Mouse (Mus musculus): ENCODE measurements around the gene Hap1.

Hap1 gene

DNA sequence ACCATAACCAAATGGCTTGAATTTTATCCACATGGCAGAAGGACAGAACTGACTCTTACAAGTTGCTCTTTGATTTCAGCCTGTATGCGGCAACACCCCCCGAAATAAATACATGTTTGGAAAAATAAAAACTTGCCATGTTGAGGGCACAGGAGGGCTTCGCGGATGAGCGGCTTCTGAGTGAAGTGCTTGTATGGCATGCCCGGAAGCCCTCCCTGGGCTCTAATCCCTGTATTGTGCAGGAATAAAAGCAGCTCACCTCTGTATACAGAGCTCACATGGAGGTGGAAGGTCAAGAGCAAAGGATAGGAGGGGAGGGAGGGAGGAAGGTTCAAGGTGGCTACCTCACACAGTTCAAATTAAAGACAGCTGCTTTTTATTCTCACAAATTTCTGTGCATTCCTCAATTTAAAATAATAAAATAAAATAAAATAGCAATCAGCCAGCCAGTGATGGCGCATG is 36.0 kb upstream of the Hap1 start:
- in situ Hi-C loops (cut with MboI; ENCODE audit: low pct_unique_long_range_greater_than_20kb in 1 of 2, low sequenced_read_pairs in 2 of 2, unreplicated experiment in 1 of 2), result no loop called here

DNA sequence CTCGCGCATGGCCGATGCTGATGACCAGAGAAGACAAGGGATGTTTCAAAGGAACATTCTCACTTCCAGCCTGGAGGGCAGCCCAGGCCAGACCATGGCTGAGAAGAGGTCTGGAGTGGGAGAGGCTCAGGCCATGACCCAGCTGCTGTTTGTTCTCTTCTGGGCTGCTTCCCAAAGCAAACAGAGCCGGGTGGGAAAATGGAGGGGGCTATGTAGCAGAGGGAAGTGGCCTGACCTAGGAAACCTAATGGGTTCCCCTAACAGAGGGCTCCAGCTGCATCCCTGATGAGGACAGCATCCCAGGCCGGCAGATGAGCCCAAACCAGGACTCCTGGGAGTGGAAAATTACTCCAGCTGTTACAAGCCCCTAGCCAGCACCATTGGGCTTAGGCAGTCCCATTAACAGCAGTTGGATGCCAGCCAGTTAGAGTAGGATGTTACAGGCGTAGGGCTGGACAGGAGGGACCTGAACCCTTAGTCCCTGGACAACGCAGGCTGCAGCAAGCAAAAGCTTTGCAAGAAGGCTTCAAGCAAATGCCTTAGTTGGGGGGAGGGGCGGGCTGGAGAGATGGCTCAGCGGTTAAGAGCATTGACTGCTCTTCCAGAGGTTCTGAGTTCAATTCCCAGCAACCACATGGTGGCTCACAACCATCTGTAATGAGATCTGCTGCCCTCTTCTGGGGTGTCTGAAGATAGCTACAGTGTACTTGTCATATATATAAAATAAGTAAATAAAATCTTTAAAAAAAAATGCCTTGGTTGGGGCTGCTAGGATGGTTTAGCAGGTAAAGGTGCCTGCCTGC is 35.4 kb upstream of the Hap1 start:
- in situ Hi-C loops (cut with MboI; ENCODE audit: low pct_unique_long_range_greater_than_20kb in 1 of 2, low sequenced_read_pairs in 2 of 2, unreplicated experiment in 1 of 2), result no loop called here

DNA sequence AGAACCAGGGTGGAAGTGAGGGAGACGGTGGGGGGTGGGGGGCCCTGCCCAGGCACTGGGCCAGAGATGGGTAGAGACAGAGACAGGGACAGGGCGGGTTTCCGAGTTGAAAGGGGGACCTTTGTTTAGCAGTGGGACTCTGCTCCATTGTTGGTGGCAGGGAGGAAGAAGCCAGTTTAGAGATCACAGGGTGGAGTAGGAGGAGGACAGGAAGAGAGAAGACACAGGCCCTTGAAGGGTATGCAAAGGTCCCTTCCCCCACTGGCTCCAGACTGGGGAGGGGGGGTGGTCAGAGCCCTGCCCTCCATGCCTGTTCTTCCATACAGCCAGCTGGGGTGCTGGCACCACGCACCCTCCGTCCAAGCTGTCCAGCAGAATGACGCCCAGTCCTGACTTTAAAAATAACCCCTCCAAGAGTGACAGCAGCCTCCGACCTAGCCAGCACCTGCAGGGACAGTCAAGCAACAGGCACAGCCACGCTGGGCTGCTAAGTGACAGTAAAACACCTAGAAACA is 34.1 kb upstream of the Hap1 start:
- in situ Hi-C loops (cut with MboI; ENCODE audit: low pct_unique_long_range_greater_than_20kb in 1 of 2, low sequenced_read_pairs in 2 of 2, unreplicated experiment in 1 of 2), result no loop called here

DNA sequence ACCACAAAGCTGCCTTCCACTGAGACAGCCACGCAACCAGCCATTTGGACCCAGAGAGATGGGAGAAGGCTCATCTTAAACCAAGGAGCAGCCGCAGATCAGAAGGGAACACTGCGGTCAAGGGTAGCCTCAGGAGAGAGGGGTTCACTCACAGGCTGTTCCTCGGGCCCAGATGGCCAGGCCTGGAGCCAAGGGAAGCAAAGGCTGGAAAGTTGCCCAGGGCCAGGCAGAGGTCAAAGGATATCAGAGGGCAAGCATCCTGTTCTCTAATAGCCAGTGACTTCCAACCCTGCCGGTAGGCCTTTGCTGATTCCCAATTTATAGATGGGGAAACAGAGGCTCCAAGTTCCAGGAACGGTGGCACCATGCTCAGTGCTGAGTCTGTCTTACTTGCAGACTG is 32.7 kb upstream of the Hap1 start:
- in situ Hi-C loops (cut with MboI; ENCODE audit: low pct_unique_long_range_greater_than_20kb in 1 of 2, low sequenced_read_pairs in 2 of 2, unreplicated experiment in 1 of 2), result no loop called here

DNA sequence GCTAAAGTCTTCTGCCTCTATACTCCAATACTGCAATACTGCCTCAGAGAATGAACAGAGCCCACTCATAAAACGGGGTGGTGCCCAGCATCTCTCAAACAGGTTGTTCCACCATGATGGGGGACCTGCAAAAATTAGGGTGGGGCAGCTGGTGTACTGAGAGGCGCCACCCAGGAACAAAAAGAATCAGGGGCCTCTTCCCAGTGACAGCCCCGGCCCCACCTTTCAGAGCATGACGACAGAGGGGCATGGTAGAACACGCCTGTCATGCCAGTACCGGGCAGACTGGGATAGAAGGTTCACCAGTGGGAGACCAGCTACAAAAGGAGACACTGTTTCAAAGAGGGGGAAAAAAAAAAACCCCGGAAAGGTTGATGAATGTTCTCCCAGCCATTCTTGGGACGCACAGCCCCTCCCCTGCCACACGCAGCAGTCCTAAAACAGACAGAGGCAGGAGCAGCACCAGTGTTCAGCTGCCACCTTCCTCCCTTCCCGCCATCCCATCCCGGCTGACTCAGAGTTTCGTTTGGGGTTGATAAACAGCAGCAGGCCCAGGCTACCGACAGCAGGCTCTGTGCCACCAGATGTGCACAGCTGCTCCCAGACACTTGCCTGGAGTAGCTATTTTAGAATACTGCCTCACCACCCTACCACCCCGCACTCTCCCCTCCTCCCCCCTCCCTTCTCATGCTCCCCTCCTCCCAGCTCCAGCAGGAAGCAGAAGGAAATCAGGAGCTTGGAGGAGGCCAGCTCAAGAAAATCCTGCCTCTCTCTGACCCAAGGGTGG is 31.9 kb upstream of the Hap1 start:
- in situ Hi-C loops (cut with MboI; ENCODE audit: low pct_unique_long_range_greater_than_20kb in 1 of 2, low sequenced_read_pairs in 2 of 2, unreplicated experiment in 1 of 2), result no loop called here

- in situ Hi-C loops (cut with MboI; ENCODE audit: low pct_unique_long_range_greater_than_20kb in 1 of 2, low sequenced_read_pairs in 2 of 2, unreplicated experiment in 1 of 2), result no loop called here
Measured at GRCm38 (mm10) chr11:100387111-100387510, 31.2 kb upstream of the Hap1 start.

GRCm38 (mm10) chr11:100386586-100386985 is 30.7 kb upstream of the Hap1 start:
- in situ Hi-C loops (cut with MboI; ENCODE audit: low pct_unique_long_range_greater_than_20kb in 1 of 2, low sequenced_read_pairs in 2 of 2, unreplicated experiment in 1 of 2), result no loop called here

- in situ Hi-C loops (cut with MboI; ENCODE audit: low pct_unique_long_range_greater_than_20kb in 1 of 2, low sequenced_read_pairs in 2 of 2, unreplicated experiment in 1 of 2), result no loop called here
Measured at GRCm38 (mm10) chr11:100385016-100385415, 29.1 kb upstream of the Hap1 start.

- in situ Hi-C loops (cut with MboI; ENCODE audit: low pct_unique_long_range_greater_than_20kb in 1 of 2, low sequenced_read_pairs in 2 of 2, unreplicated experiment in 1 of 2), result no loop called here
Measured at GRCm38 (mm10) chr11:100382682-100383081, 26.8 kb upstream of the Hap1 start.

- in situ Hi-C loops (cut with MboI; ENCODE audit: low pct_unique_long_range_greater_than_20kb in 1 of 2, low sequenced_read_pairs in 2 of 2, unreplicated experiment in 1 of 2), result no loop called here
Measured at GRCm38 (mm10) chr11:100379311-100379710, 23.4 kb upstream of the Hap1 start.

DNA sequence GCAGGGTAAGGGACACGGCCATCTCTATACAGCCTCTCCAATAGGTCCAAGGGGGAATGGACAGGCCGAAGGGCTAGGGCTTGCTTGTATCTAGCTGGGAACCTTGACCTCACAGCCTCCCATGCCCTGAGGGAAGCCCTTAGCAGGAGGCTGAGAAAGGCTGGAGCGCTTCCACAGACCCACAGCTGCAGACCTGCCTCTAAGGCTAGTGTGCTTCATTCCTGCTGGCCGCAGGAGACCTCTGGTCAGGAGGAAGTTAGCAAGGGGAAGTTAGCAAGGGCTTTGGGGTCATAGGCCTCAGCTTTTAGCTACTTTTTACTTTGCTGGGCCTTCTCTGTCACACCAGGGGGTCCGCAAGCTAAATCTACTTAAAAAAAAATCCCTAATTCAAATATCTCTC is 22.5 kb upstream of the Hap1 start:
- in situ Hi-C loops (cut with MboI; ENCODE audit: low pct_unique_long_range_greater_than_20kb in 1 of 2, low sequenced_read_pairs in 2 of 2, unreplicated experiment in 1 of 2), result no loop called here

DNA sequence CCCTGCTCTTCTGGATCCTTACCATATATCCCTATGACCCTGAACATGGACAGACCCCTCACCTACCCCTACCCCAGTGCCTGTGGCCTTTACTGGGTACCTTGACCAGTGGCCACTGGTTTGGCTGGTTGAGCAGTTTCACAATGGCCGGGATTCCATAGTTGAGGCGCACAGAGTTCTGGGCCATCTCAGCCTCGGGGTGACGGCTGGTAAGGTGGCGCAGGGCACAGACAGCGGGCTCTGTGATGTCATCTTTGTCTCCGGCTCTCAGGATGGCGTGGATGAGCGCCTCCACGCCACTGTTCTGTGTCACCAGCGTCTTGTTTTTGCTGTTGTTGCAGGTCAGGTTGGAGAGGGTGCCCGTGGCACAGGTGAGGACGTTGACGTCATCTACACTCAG is 22.1 kb upstream of the Hap1 start:
- in situ Hi-C loops (cut with MboI; ENCODE audit: low pct_unique_long_range_greater_than_20kb in 1 of 2, low sequenced_read_pairs in 2 of 2, unreplicated experiment in 1 of 2), result no loop called here

- in situ Hi-C loops (cut with MboI; ENCODE audit: low pct_unique_long_range_greater_than_20kb in 1 of 2, low sequenced_read_pairs in 2 of 2, unreplicated experiment in 1 of 2), result no loop called here
Measured at GRCm38 (mm10) chr11:100376746-100377389, 20.9 kb upstream of the Hap1 start.

- in situ Hi-C loops (cut with MboI; ENCODE audit: low pct_unique_long_range_greater_than_20kb in 1 of 2, low sequenced_read_pairs in 2 of 2, unreplicated experiment in 1 of 2), result no loop called here
Measured at GRCm38 (mm10) chr11:100376005-100376404, 20.1 kb upstream of the Hap1 start.

DNA sequence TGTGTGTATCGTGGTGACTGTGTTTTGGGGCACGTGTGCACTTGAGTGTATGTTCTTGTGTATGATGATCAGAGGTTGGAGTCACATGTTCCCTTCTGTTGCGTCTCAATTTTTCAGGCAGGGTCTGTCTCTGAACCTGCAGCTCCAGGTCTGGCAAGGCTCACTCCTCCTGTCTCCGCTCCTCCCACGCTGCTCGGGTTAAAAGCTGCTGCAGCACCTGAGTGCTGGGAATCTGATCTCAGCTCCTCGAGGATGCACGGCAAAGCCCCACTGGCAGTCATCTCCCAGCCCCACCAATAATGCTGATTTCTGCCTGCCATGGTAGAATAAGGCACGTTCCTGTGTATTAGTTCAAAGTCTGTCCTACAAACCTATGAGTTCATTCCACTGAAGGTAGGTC is 19.2 kb upstream of the Hap1 start:
- in situ Hi-C loops (cut with MboI; ENCODE audit: low pct_unique_long_range_greater_than_20kb in 1 of 2, low sequenced_read_pairs in 2 of 2, unreplicated experiment in 1 of 2), result no loop called here

DNA sequence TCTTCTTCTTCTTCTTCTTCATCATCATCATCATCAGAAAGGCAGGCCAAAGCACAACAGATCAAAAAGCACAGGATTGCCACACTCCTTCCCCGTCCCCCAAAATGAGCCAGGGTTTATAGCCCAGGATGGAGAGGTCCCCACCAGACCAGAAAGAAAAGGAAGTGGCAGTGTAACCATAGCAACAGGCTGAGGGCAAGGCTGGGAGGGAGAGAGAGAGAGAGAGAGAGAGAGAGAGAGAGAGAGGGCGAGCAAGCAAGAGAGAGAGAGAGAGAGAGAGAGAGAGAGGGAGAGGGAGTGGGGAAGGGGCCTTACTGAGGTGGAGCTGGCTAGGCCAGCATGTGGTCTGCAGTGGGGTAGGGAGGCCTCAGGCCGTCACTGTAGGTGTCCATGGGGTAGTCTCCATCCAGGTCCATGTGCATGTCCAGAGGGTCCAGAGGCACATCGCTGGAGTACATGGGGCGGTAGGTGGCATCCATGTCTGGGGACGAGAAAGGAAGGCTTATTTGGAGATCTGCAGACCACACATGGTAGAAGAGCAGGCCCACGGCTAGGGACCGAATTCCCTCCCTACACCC is 16.1 kb upstream of the Hap1 start:
- in situ Hi-C loops (cut with MboI; ENCODE audit: low pct_unique_long_range_greater_than_20kb in 1 of 2, low sequenced_read_pairs in 2 of 2, unreplicated experiment in 1 of 2), result no loop called here

DNA sequence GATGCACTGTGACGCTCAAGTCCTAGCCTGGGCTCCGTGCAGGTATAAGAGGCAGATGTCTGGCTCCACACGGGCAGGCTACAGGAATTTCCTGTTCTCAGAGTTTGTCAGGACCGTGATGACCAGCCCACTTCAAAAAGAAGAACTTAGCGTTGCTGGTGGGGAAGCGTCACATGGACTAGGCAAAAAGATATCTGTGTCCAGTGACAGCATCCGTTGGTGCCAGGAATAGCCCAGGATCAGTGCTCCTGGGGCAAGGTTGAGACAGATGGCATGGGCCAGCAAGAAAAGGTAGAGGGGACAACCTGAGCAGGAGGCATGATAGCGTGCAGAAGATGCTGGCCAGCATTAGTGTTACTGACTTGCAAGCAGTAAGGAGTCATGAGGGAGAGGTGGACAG is 13.9 kb upstream of the Hap1 start:
- in situ Hi-C loops (cut with MboI; ENCODE audit: low pct_unique_long_range_greater_than_20kb in 1 of 2, low sequenced_read_pairs in 2 of 2, unreplicated experiment in 1 of 2), result loop anchor here in 1 of 2 experiments (10.0 kb wide), 1 partner anchor 335 kb away; the partner anchor contains the start of gene Dhx58

- in situ Hi-C loops (cut with MboI; ENCODE audit: low pct_unique_long_range_greater_than_20kb in 1 of 2, low sequenced_read_pairs in 2 of 2, unreplicated experiment in 1 of 2), result loop anchor here in 1 of 2 experiments (10.0 kb wide), 1 partner anchor 336 kb away; the partner anchor contains the start of gene Dhx58
Measured at GRCm38 (mm10) chr11:100369145-100369544, 13.2 kb upstream of the Hap1 start.

All from mouse embryonic stem cell (cell line).